Mouse (Mus musculus) heart, postnatal 36 days (tissue): ENCODE data around the gene Chchd10. TPM values are rescaled to one million over a fixed set of nuclear protein-coding genes. Genes with fewer than 3 reads are reported as not detected.

Source experiments
- DNase-seq, 2 experiments: peaks; one replicate each; pipeline ENCODE4 v3.0.0; 2021 to 2022
- intact Hi-C: fragments of 180-260 bp; cut with DNase I; formaldehyde crosslinking; loops from one replicate; pipeline ENCODE4 v1.15.1; 2025
- total RNA-seq, 2 experiments: library from RNA; stranded (reverse); gene quantifications; 2 replicates each; pipeline ENCODE4 v1.2.3; 2021

The Chchd10 gene
- total RNA-seq, 2 experiments from 2014 or later: 1,903 to 1,946 TPM

GRCm38 (mm10) chr10:75921726-75922560, 11.0 kb upstream of the Chchd10 start:
- peak in 1 of 2 experiments; percentile 38 for DNase-seq

GRCm38 (mm10) chr10:75924324-75924723, 8.6 kb upstream of the Chchd10 start:
- DNase-seq: no peak
- intact Hi-C loops: no loop called here

More at GRCm38 (mm10) chr10:75921726-75922560, 11.0 kb upstream of the Chchd10 start:
- intact Hi-C loops: loop anchor here (2.0 kb wide), 1 partner anchor 23 kb away; no protein-coding TSS in a partner anchor

- no peak for DNase-seq
- intact Hi-C loops: no loop called here
Observed at GRCm38 (mm10) chr10:75926396-75926795, 6.5 kb upstream of the Chchd10 start.

- intact Hi-C loops: no loop called here
- no peak for DNase-seq
Observed at GRCm38 (mm10) chr10:75930304-75930703, 2.6 kb upstream of the Chchd10 start.

- intact Hi-C loops: no loop called here
- DNase-seq: no peak
Observed at GRCm38 (mm10) chr10:75931311-75931710, 1.6 kb upstream of the Chchd10 start.

GRCm38 (mm10) chr10:75932081-75932678, 750 bp upstream of the Chchd10 start:
- DNase-seq: peak; percentile 72 to 76
- intact Hi-C loops: no loop called here

GRCm38 (mm10) chr10:75934991-75935390, 2.1 kb downstream of the Chchd10 start:
- no peak for DNase-seq
- intact Hi-C loops: no loop called here

GRCm38 (mm10) chr10:75935680-75936541, 3.0 kb downstream of the Chchd10 start, which contains the start of gene Mmp11:
Gene Mmp11 (minus strand): TSS chr10:75936496.
- intact Hi-C loops: no loop called here
- DNase-seq: peak; percentile 61 to 72

- intact Hi-C loops: no loop called here
- no peak for DNase-seq
Observed at GRCm38 (mm10) chr10:75936909-75937667, 4.2 kb downstream of the Chchd10 start.

GRCm38 (mm10) chr10:75937851-75938643, 5.1 kb downstream of the Chchd10 start:
- DNase-seq: no peak
- intact Hi-C loops: no loop called here

GRCm38 (mm10) chr10:75939481-75940234, 6.7 kb downstream of the Chchd10 start:
- DNase-seq: no peak
- intact Hi-C loops: no loop called here

GRCm38 (mm10) chr10:75940520-75940919, 7.6 kb downstream of the Chchd10 start, which contains the start of gene Gm867:
Gene Gm867 (minus strand): TSS chr10:75940672.
- intact Hi-C loops: no loop called here
- DNase-seq: no peak

- intact Hi-C loops: no loop called here
- DNase-seq: no peak
Observed at GRCm38 (mm10) chr10:75941042-75941824, 8.3 kb downstream of the Chchd10 start.

- DNase-seq: no peak
- intact Hi-C loops: no loop called here
Observed at GRCm38 (mm10) chr10:75942736-75943477, 10.0 kb downstream of the Chchd10 start, which contains the start of gene Vpreb3. Gene Vpreb3 (plus strand): TSS chr10:75943057.

- peak in 1 of 2 experiments; percentile 41 for DNase-seq
- intact Hi-C loops: no loop called here
Observed at GRCm38 (mm10) chr10:75944066-75944772, 11.3 kb downstream of the Chchd10 start.

- no peak for DNase-seq
- intact Hi-C loops: no loop called here
Observed at GRCm38 (mm10) chr10:75945213-75945612, 12.3 kb downstream of the Chchd10 start.
